Mouse (Mus musculus) liver, adult 2 months (tissue): ENCODE results near the gene 1700028P14Rik.

ENCODE experiments used
- CTCF ChIP-seq: fragments of 200-500 bp; IDR thresholded peaks from 2 replicates; pipeline ENCODE4 v1.5.1; 2011; ENCODE audit warnings: low read depth, low read length, control low read depth
- POLR2A ChIP-seq: fragments of 200-500 bp; IDR thresholded peaks from 2 replicates; pipeline ENCODE4 v1.6.1; 2011; ENCODE audit warnings: low read length, control low read depth; ENCODE audit not compliant: insufficient read depth; ENCODE audit errors: extremely low read depth

DNA sequence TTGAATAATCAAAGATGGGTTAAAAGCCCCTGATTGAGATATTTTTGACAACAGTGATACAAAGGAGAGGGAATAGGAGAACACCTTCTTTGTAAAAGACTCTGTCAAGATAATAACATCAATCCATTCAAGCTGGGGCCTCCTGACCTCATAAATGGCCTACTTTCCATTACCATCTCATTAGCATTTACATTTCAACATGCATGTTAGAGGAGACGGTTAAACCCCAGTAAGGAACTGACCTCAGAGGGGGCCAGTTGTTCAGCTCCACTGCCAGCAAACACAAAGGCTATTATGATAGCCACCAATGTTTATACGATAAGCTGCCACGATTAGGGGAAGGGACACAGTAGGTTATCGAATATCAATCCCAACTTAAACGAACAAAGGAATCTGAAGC is 15.8 kb downstream of the 1700028P14Rik start:
- no peak for TF ChIP-seq POLR2A
- TF ChIP-seq CTCF: no peak
